Comparison of ENCODE assay signal across 8 mouse cellular contexts in the genomic region with DNA sequence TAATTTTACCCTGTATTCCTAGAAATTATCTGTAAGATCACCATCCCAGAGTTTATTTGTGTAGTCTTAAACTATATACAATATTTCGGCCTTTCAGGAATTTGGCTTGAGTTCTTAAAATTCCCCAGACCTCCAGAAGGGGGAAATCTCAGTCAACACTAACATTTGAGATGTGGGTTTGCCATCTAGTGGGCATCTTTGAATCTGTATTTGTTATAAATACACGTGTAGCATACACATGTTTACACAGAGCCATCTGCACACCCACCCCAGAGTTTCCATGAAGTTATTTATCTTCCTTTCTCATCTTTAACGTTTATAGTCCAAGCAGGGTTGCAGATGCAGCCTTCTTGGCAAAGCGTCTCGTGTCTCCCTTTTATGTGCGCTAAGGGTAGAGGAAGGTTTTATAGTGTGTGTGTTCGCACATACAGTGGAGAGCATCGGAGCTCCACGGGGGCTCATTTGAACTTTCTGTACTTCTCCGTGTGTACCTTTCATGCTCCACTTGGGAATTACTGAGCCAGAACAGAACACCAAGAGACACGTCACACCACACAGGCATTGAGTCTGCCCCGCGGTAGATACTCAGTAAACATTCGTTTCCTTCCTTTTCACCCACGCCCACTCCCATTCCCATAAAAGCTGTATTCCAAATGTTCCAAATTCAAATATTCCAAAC. TPM values are rescaled to one million over a fixed set of nuclear protein-coding genes. Genes with fewer than 3 reads are reported as not detected.
A peak's percentile ranks its signal among the peaks of the same experiment; 100 is the strongest.
DNase-seq lines count a peak whose midpoint lies in the region; ATAC-seq and TF ChIP-seq lines count a peak whose summit lies in the region.

No protein-coding gene starts in this region.

- H3K9ac ChIP-seq in heart, embryonic 14.5 days (ENCODE audit: low read length) = peak overlapping the region; percentile 16; the same call in 1 of the 2 replicates
- no peak overlapping the region for H3K9ac ChIP-seq in lung, embryonic 14.5 days

- H3K4me3 ChIP-seq in heart, embryonic 14.5 days (ENCODE audit: control insufficient read depth in 1 of 2, insufficient read depth in 1 of 2, low read depth in 1 of 2, low read length in 2 of 2) = no peak overlapping the region
- peak overlapping the region; percentile 16 for H3K4me3 ChIP-seq in lung, embryonic 14.5 days (ENCODE audit: low read depth, low read length)

- H3K9me3 ChIP-seq in heart, embryonic 14.5 days (ENCODE audit: control insufficient read depth, low read length) = no peaks in the 10 kb centered on the region
- H3K9me3 ChIP-seq in lung, embryonic 14.5 days (ENCODE audit: low read depth, low read length) = no peaks in the 10 kb centered on the region

- H3K4me2 ChIP-seq in heart, embryonic 14.5 days (ENCODE audit: low read length) = peak overlapping the region; percentile 45
- peak overlapping the region; percentile 57 for H3K4me2 ChIP-seq in lung, embryonic 14.5 days

- peak overlapping the region; percentile 75 to 76 for H3K27ac ChIP-seq in heart, embryonic 14.5 days (replicated peaks in 1 of 2; ENCODE audit: control insufficient read depth in 1 of 2, insufficient read depth in 1 of 2, low read depth in 2 of 2, low read length in 2 of 2)
- no peak overlapping the region for H3K27ac ChIP-seq in lung, embryonic 14.5 days (ENCODE audit: low read depth)

- H3K4me1 ChIP-seq in heart, embryonic 14.5 days (ENCODE audit: control insufficient read depth in 2 of 2, insufficient read depth in 2 of 2, low read length in 2 of 2) = peaks cover 3 to 5% of the 10 kb centered on the region in 2 experiments; a peak in 3 of 4 replicates
- H3K4me1 ChIP-seq in lung, embryonic 14.5 days (ENCODE audit: insufficient read depth) = no peaks in the 10 kb centered on the region

- peak; percentile 41 for ATAC-seq in heart, embryonic 14.5 days (ENCODE audit: insufficient number of reproducible peaks, insufficient read depth, low FRiP score, low read depth)
- peak; percentile 80 for ATAC-seq in lung, embryonic 14.5 days (ENCODE audit: insufficient read depth)

- no peaks in the 10 kb centered on the region for H3K36me3 ChIP-seq in heart, embryonic 14.5 days (ENCODE audit: control insufficient read depth, insufficient read depth, low read length)
- H3K36me3 ChIP-seq in lung, embryonic 14.5 days (ENCODE audit: insufficient read depth) = no peaks in the 10 kb centered on the region

- peak; percentile 88 for TF ChIP-seq CTCF in lung, embryonic 14.5 days (IDR thresholded peaks at IDR 0.05; ENCODE audit: low read depth)

- peak; percentile 24 to 56 for DNase-seq in frontal cortex, postnatal 36 days (ENCODE audit: low spot score in 2 of 2)
- no peak for DNase-seq in frontal cortex, postnatal 25 days (ENCODE audit: low spot score in 2 of 2)
- peak; percentile 45 for DNase-seq in thymus, postnatal 14 days
- DNase-seq in thymus, adult 18-20 months = no peak
- peak; percentile 92 for DNase-seq in lung, embryonic 14.5 days
- no peak for DNase-seq in urinary bladder, adult 2 months (ENCODE audit: low spot score)
- no peak for DNase-seq in left cerebral cortex, adult 18-20 months (ENCODE audit: low spot score in 2 of 2)

- no peaks in the 10 kb centered on the region for H3K27me3 ChIP-seq in heart, embryonic 14.5 days (ENCODE audit: control insufficient read depth, insufficient read depth, low read length)
- H3K27me3 ChIP-seq in lung, embryonic 14.5 days (ENCODE audit: insufficient read depth, low read length) = no peaks in the 10 kb centered on the region

- 51% methylated on average over 15 of the region's 15 CpGs for WGBS in heart, embryonic 14.5 days
- WGBS in lung, embryonic 14.5 days = 24% methylated on average over 15 of the region's 15 CpGs

RNA-seq across cellular contexts. Expression of gene B4galt4, which starts 12.3 kb away (rescaled TPM):
- polyA plus RNA-seq in heart, embryonic 14.5 days (2014; fragmentation: Nextera tagmentation; extraction: Ambion mirVana) = 26.2 and 27.4 TPM in 2 replicates
- 36.6 and 39.0 TPM in 2 replicates for polyA plus RNA-seq in lung, embryonic 14.5 days (2014; fragmentation: Nextera tagmentation; extraction: Ambion mirVana)
- 16.6 and 17.2 TPM in 2 replicates for polyA plus RNA-seq in urinary bladder, adult 2 months (2012; rRNA removed)
- 10 to 100 TPM; 21.5 to 23.0 TPM for total RNA-seq in left cerebral cortex, adult 18-20 months (2021)

RNA-seq across cellular contexts. Expression of gene Arhgap31, which starts 16.7 kb away (rescaled TPM):
- polyA plus RNA-seq in heart, embryonic 14.5 days (2014; fragmentation: Nextera tagmentation; extraction: Ambion mirVana) = 46.6 and 51.3 TPM in 2 replicates
- 21.6 and 22.0 TPM in 2 replicates for polyA plus RNA-seq in lung, embryonic 14.5 days (2014; fragmentation: Nextera tagmentation; extraction: Ambion mirVana)
- polyA plus RNA-seq in urinary bladder, adult 2 months (2012; rRNA removed) = 7.8 and 13.3 TPM in 2 replicates
- 10 to 100 TPM; 14.7 to 17.8 TPM for total RNA-seq in left cerebral cortex, adult 18-20 months (2021)

Comparison
In these comparisons a context has a peak if more than half of its experiments do, and no peak if none do; other contexts are left out.
1. DNase-seq: peak in frontal cortex, postnatal 36 days (2 of 2), thymus, postnatal 14 days (single experiment) and lung, embryonic 14.5 days (single experiment); none in frontal cortex, postnatal 25 days (0 of 2), thymus, adult 18-20 months (0 of 2), urinary bladder, adult 2 months (single experiment) and left cerebral cortex, adult 18-20 months (0 of 2).